Mouse (Mus musculus) CH12.LX (cell line): ENCODE measurements at regions not wholly inside any gene's neighbourhood (a gene's known extent, or its start where the extent isn't known, plus 50 kb on each side); places are given as distances from the start of the nearest gene placed in this dataset.

Source experiments
- CTCF ChIP-seq, 2 experiments: IDR thresholded peaks in 1 of 2; conservative IDR thresholded peaks in 1 of 2; 2 replicates each; pipeline ENCODE4 v1.5.1; 2011 to 2012; ENCODE audit warnings: low read depth in 2 of 2, low read length in 2 of 2, improper control_type of control experiment in 1 of 2, inconsistent platforms in 1 of 2, mild to moderate bottlenecking in 1 of 2, moderate library complexity in 1 of 2
- ELF1 ChIP-seq: IDR thresholded peaks from 2 replicates; pipeline ENCODE4 v1.6.1; 2014; ENCODE audit warnings: low read depth, mild to moderate bottlenecking, inconsistent platforms, low read length, improper control_type of control experiment
- EP300 ChIP-seq: IDR thresholded peaks from 2 replicates; pipeline ENCODE4 v1.6.1; 2011; ENCODE audit warnings: low read length, improper control_type of control experiment
- IRF4 ChIP-seq: IDR thresholded peaks from 2 replicates; pipeline ENCODE4 v1.6.1; 2014; ENCODE audit warnings: low read depth, mild to moderate bottlenecking, inconsistent platforms, low read length, improper control_type of control experiment
- MAFK ChIP-seq: IDR thresholded peaks from 2 replicates; pipeline ENCODE4 v1.6.1; 2011; ENCODE audit warnings: low read length, improper control_type of control experiment; ENCODE audit not compliant: insufficient replicate concordance
- MAX ChIP-seq: IDR thresholded peaks from 2 replicates; pipeline ENCODE4 v1.6.1; 2011; ENCODE audit warnings: low read length, improper control_type of control experiment
- MXI1 ChIP-seq: IDR thresholded peaks from 2 replicates; pipeline ENCODE4 v1.6.1; 2011; ENCODE audit warnings: mild to moderate bottlenecking, low read depth, low read length, improper control_type of control experiment
- POLR2A ChIP-seq: IDR thresholded peaks from 2 replicates; pipeline ENCODE4 v1.6.1; 2011; ENCODE audit warnings: low read depth, mild to moderate bottlenecking, improper control_type of control experiment, low read length
- TCF12 ChIP-seq: IDR thresholded peaks from 2 replicates; pipeline ENCODE4 v1.6.1; 2014; ENCODE audit warnings: low read depth, mild to moderate bottlenecking, inconsistent platforms, low read length, improper control_type of control experiment
- UBTF ChIP-seq: IDR thresholded peaks from 2 replicates; pipeline ENCODE4 v1.6.1; 2012; ENCODE audit warnings: low read depth, mild to moderate bottlenecking, inconsistent platforms, low read length, improper control_type of control experiment, moderate library complexity
- ZC3H11A ChIP-seq: IDR thresholded peaks from 2 replicates; pipeline ENCODE4 v1.6.1; 2012; ENCODE audit warnings: low read depth, mild to moderate bottlenecking, inconsistent platforms, low read length, improper control_type of control experiment
- ZNF384 ChIP-seq: IDR thresholded peaks from 2 replicates; pipeline ENCODE4 v1.6.1; 2012; ENCODE audit warnings: low read depth, low read length, improper control_type of control experiment, inconsistent platforms

DNA sequence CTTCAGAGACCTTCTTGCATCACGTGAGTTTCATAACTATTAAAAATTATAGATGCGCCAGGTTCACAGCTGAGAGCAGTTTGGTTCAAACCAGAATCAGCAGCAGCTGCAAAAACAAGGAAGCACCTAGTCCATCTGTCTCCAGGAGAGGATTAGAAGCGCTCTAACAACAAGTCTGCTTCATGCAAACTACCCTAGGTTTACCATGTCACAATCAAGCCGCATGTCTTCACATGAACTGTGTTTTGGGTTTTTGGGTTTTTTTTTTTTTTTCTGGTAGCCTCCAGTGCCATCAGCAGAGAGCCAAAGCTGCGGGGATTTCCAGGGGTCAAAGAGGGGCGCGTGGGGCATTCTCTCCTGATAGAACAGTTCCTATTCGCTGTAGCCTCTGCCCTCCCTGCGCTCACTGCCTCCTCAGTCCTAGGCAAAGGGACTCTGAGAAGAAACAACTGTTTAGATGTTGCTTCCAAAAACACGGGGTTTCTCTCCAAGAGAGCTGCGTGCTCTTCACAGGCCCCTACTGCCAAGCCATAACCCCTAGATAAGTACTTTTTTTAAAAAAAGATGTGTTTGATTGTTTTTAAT, 259.8 kb downstream of the Adamts20 start:
- TF ChIP-seq POLR2A = no peak
- TF ChIP-seq IRF4 = 0 out of 2 replicates have a peak, but pooled peaks have one; percentile 26
- TF ChIP-seq TCF12 = 0 out of 2 replicates have a peak, but pooled peaks have one; percentile 35
- no peak for TF ChIP-seq ZC3H11A
- no peak for TF ChIP-seq CTCF (conservative IDR thresholded peaks at IDR 0.05 in 1 of 2, IDR thresholded peaks at IDR 0.05 in 1 of 2; ENCODE audit: low read depth in 2 of 2, low read length in 2 of 2)
- no peak for TF ChIP-seq MXI1
- TF ChIP-seq EP300 = no peak
- no peak for TF ChIP-seq MAFK
- no peak for TF ChIP-seq UBTF
- peak; percentile 82 for TF ChIP-seq ZNF384
- TF ChIP-seq MAX = no peak
- TF ChIP-seq ELF1 = peak; percentile 46; the same call in 1 of the 2 replicates
